Mouse (Mus musculus) ES-E14 (cell line): ENCODE data around the gene Parp6. TPM values are rescaled to one million over a fixed set of nuclear protein-coding genes. Genes with fewer than 3 reads are reported as not detected.

Experiments used
- DNase-seq: peaks from one replicate; pipeline ENCODE4 v3.0.0-alpha.2; 2013; ENCODE audit warnings: low read depth, low spot score
- H3K27ac ChIP-seq: 2 replicates; pipeline ENCODE4 v1.5.1; 2012; ENCODE audit warnings: low read depth, mild to moderate bottlenecking, low read length, moderate library complexity, mixed read lengths; ENCODE audit not compliant: poor library complexity, insufficient read depth, severe bottlenecking
- H3K36me3 ChIP-seq: 2 replicates; pipeline ENCODE4 v1.6.1; 2012; ENCODE audit warnings: mild to moderate bottlenecking, low read length, moderate library complexity, mixed read lengths; ENCODE audit not compliant: control insufficient read depth, poor library complexity, insufficient read depth, severe bottlenecking
- H3K4me1 ChIP-seq, 2 experiments: fragments of 150-350 bp in 1 of 2; sonication (generic) in 1 of 2; 2 replicates each; pipeline ENCODE4 v1.6.1; 2012; ENCODE audit warnings: low read length in 2 of 2, mild to moderate bottlenecking in 1 of 2, mixed read lengths in 1 of 2; ENCODE audit not compliant: control insufficient read depth in 2 of 2, insufficient read depth in 2 of 2, poor library complexity in 1 of 2
- H3K4me3 ChIP-seq, 2 experiments: fragments of 150-350 bp in 1 of 2; sonication (generic) in 1 of 2; 2 replicates each; pipeline ENCODE4 v1.5.1; 2012; ENCODE audit warnings: low read length in 2 of 2, low read depth in 1 of 2, mild to moderate bottlenecking in 1 of 2, mixed read lengths in 1 of 2; ENCODE audit not compliant: insufficient read depth in 1 of 2, poor library complexity in 1 of 2, severe bottlenecking in 1 of 2
- H3K9ac ChIP-seq: 2 replicates; pipeline ENCODE4 v1.6.1; 2012; ENCODE audit warnings: low read depth, mild to moderate bottlenecking, low read length, mixed read lengths; ENCODE audit not compliant: poor library complexity, insufficient read depth, severe bottlenecking
- H3K9me3 ChIP-seq: fragments of 150-350 bp; sonication (generic); 2 replicates; pipeline ENCODE4 v1.6.1; 2012; ENCODE audit warnings: low read depth, mild to moderate bottlenecking, low read length; ENCODE audit not compliant: control insufficient read depth, insufficient read depth
- CHD2 ChIP-seq: IDR thresholded peaks from 2 replicates; pipeline ENCODE4 v1.6.1; 2014; ENCODE audit warnings: mild to moderate bottlenecking, low read depth, low read length, inconsistent platforms
- HCFC1 ChIP-seq: IDR thresholded peaks from 2 replicates; pipeline ENCODE4 v1.6.1; 2012; ENCODE audit warnings: low read length, inconsistent platforms, borderline replicate concordance; ENCODE audit not compliant: insufficient read depth
- MAFK ChIP-seq: IDR thresholded peaks from 2 replicates; pipeline ENCODE4 v1.6.1; 2014; ENCODE audit warnings: mild to moderate bottlenecking, low read depth, low read length, inconsistent platforms; ENCODE audit not compliant: insufficient read depth
- ZC3H11A ChIP-seq: IDR thresholded peaks from 2 replicates; pipeline ENCODE4 v1.6.1; 2012; ENCODE audit warnings: low read depth, mild to moderate bottlenecking, inconsistent platforms, low read length, borderline replicate concordance
- ZNF384 ChIP-seq: IDR thresholded peaks from 2 replicates; pipeline ENCODE4 v1.6.1; 2012; ENCODE audit warnings: low read depth, low read length, inconsistent platforms
- in situ Hi-C, 2 experiments: fragments of 600-800 bp; cut with MboI; formaldehyde crosslinking; loops; one replicate each; pipeline ENCODE4 v1.15.1; 2025; ENCODE audit warnings: low sequenced_read_pairs in 2 of 2, inconsistent platforms in 1 of 2; ENCODE audit not compliant: unreplicated experiment in 2 of 2
- total RNA-seq: library from RNA; depleted of rRNA; stranded (reverse); fragments of 300-350 nt; gene quantifications from 2 replicates; pipeline ENCODE4 v1.2.3, GENCODE M21; 2012

The Parp6 gene
- total RNA-seq, 1 experiment, result 7.9 TPM

GRCm38 (mm10) chr9:59658146-59658545 lies 41.1 kb downstream of the Parp6 start:
- in situ Hi-C loops, result no loop called here
- H3K9ac ChIP-seq, result peak overlapping the region; percentile 98
- no peak for DNase-seq
- peaks cover 48% of the 10 kb centered on the region for H3K36me3 ChIP-seq
- peak overlapping the region; percentile 88 to 90 for H3K4me3 ChIP-seq
- no peak for TF ChIP-seq CHD2
- no peak for TF ChIP-seq HCFC1
- no peak for TF ChIP-seq ZC3H11A
- TF ChIP-seq MAFK, result no peak
- no peak for TF ChIP-seq ZNF384
- peak overlapping the region; percentile 91; the same call in 1 of the 2 replicates for H3K27ac ChIP-seq
- no peaks in the 10 kb centered on the region for H3K9me3 ChIP-seq
- peaks cover 0 to 22% of the 10 kb centered on the region in 2 experiments; a peak in 3 of 4 replicates for H3K4me1 ChIP-seq

DNA sequence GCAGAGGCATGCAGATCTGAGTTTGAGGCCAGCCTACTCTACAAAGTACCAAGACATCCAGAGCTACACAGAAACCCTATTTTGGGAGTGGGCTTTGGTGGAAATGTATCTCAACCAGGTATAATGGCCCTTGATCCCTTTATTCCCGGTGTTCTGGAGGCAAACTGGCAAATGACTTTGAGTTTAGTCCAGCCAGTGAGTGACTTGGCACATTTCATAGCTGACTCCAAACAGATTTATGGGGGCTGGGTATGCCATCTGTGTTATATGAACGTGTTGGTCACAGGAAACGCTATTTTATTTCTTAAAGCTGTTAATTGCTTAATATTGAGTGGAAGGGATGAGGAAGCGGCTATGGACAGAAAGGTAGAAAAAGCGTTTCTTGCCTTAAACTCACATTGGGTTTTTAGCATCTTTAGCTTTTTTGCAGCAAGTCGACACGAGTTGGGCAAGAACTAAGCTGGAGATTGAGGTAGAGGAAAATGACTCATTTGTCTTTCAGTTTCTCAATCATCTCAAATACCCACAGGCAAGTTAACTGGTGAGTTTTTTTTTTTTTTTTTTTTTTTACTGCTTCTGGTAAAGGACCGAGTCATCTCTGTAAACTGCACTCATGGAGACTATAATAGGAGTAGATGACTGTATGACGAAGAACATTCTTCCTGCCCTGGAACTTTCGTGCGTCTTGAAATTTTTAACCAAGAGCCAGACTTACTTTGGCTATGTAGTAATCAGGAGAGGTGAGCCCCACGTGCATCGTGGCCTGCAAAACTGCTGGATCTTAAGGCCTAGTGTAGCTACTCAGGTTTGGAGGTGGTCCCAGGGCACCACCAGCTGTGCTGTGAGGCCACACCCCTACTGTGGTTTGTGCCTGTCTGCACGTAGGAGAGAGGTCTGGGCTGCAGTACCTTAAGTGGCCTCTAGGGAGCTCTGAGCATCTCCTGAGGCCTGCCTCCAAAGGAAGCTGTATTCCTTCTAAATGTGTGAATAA lies 42.2 kb downstream of the Parp6 start:
- in situ Hi-C loops, result no loop called here
- H3K9me3 ChIP-seq, result no peaks in the 10 kb centered on the region
- H3K9ac ChIP-seq, result peak overlapping the region; percentile 72; the same call in 1 of the 2 replicates

DNA sequence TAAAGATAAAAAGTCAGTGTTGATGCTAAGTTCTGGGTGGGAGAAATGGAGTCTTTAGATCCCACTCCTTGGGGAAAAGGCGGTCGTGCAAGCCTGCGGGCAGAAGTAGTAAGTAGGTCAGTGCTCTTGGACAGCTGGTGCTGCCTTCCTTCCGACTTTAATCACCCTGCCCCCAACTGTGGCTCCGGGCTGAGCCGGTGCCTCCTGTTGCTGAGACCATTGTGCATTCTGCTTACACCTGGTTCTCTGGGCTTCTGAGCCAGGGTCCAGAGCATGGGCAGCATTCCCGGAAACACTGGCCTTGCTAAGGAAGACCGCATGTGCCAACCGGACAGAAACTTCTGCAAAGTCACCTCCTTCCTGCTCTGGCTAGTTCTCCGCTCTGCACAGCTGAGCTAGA lies 43.3 kb downstream of the Parp6 start:
- Histone ChIP-seq H3K4me3 (peak overlapping the region; percentile 88 to 90), H3K9me3 (no peaks in the 10 kb centered on the region), H3K4me1 (peaks cover 0 to 19% of the 10 kb centered on the region in 2 experiments; a peak in 2 of 4 replicates), H3K36me3 (peaks cover 69% of the 10 kb centered on the region), H3K27ac (peak overlapping the region; percentile 34; the same call in 1 of the 2 replicates), H3K9ac (peak overlapping the region; percentile 72)
- DNase-seq, result no peak
- TF ChIP-seq MAFK (no peak), HCFC1 (no peak), ZNF384 (no peak), CHD2 (no peak), ZC3H11A (no peak)
- in situ Hi-C loops, result no loop called here

More for the DNA sequence above, 42.2 kb downstream of the Parp6 start:
- H3K27ac ChIP-seq, result no peak overlapping the region; the same call in 1 of the 2 replicates
- H3K4me1 ChIP-seq, result peaks cover 0 to 21% of the 10 kb centered on the region in 2 experiments; a peak in 2 of 4 replicates
- H3K4me3 ChIP-seq, result peak overlapping the region; percentile 88 to 90
- H3K36me3 ChIP-seq, result peaks cover 59% of the 10 kb centered on the region
- DNase-seq, result peak; percentile 95
- TF ChIP-seq MAFK (0 out of 2 replicates have a peak, but pooled peaks have one; percentile 13), ZC3H11A (no peak), CHD2 (no peak), ZNF384 (peak; percentile 60; the same call in 1 of the 2 replicates), HCFC1 (0 out of 2 replicates have a peak, but pooled peaks have one; percentile 15)

GRCm38 (mm10) chr9:59661298-59661975 lies 44.4 kb downstream of the Parp6 start:
- DNase-seq, result no peak
- TF ChIP-seq ZNF384 (no peak), ZC3H11A (no peak), CHD2 (no peak), HCFC1 (no peak), MAFK (no peak)
- in situ Hi-C loops, result no loop called here
- peak overlapping the region; percentile 88 to 90; a peak in 3 of 4 replicates for H3K4me3 ChIP-seq
- H3K27ac ChIP-seq, result no peak overlapping the region
- H3K9me3 ChIP-seq, result no peaks in the 10 kb centered on the region
- H3K36me3 ChIP-seq, result peaks cover 77% of the 10 kb centered on the region
- H3K9ac ChIP-seq, result peak overlapping the region; percentile 36
- H3K4me1 ChIP-seq, result peaks cover 0 to 21% of the 10 kb centered on the region in 2 experiments; a peak in 2 of 4 replicates
